Mouse (Mus musculus): ENCODE results near the gene Pdpk1.

- no peak for TF ChIP-seq CTCF (IDR thresholded peaks at IDR 0.05; ENCODE audit: extremely low read depth, insufficient read length, insufficient replicate concordance, low read depth, low read length)
- no peak for TF ChIP-seq POLR2A (IDR thresholded peaks at IDR 0.05; ENCODE audit: low read depth, low read length)
Observed at GRCm38 (mm10) chr17:24105111-24105510, 45.6 kb downstream of the Pdpk1 start.

Measured in small intestine, adult 2 months (tissue).